Mouse (Mus musculus): ENCODE data around the gene Ucn3. TPM values are rescaled to one million over a fixed set of nuclear protein-coding genes. Genes with fewer than 3 reads are reported as not detected.
A peak's percentile ranks its signal among the peaks of the same experiment; 100 is the strongest.

The Ucn3 gene
- polyA plus RNA-seq, 1 experiment from 2014 or later: 0.51 TPM

DNA sequence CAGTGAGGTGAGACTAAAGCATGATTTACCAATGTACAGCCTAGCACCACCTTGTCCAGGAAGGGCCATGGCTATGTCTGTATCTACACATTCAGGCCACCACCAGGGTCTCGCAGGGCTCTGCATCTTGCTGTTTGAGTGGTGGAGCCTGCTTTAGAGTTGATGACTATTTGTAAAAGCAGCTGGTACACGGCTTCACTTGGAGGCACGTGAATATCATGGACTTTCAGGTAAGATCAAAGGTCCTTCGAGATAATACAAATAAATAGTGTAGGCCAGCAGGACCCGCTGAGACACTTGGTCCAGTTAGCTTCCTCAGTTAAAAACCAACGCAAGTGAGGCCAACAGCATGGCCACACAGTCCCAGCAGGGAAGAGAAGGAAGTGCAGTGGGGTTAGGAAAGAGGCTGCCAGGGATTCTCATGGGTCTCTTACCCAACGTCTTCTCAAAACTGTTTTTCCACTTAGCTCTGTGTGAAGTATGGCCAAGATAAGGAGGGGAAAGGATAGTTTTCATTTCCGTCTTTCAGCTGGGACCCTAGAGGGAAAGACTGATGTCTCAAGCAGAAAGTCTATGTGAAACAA lies 49.7 kb downstream of the Ucn3 start:
- H3K4me2 ChIP-seq (replicated peaks; ENCODE audit: low read depth): no peak overlapping the region

DNA sequence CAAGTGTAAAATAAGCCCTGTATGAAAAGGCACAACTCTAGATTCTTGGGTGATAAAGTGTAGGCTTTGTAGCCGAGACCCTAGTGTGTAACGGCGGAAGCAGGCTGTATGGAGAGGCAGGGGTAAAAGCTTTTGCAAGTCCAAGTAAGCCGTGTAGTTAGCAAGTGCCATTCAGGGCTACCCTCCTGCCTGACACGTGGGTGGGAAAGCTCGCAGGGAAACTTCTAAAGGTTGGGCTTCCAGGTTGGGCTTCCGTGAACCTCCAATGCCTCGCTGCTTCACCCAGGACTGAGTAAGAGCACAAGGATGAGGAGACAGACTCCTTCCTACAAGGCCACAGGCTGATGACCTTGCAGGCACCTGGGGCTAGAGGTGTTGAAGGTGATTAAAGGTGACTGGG lies 50.6 kb downstream of the Ucn3 start:
- no peak for TF ChIP-seq CTCF (IDR thresholded peaks at IDR 0.05; ENCODE audit: low read depth)
- Histone ChIP-seq H3K4me2 (replicated peaks; ENCODE audit: low read depth) (0 out of 2 replicates have a peak overlapping the region, but pooled peaks have one; percentile 69), H3K9ac (ENCODE audit: low read depth, low read length) (no peak overlapping the region), H3K4me1 (replicated peaks; ENCODE audit: control insufficient read depth, insufficient read depth, low read length) (peaks cover 10% of the 10 kb centered on the region; the same call in 1 of the 2 replicates), H3K36me3 (ENCODE audit: control insufficient read depth, insufficient read depth) (no peaks in the 10 kb centered on the region), H3K4me3 (ENCODE audit: low read depth, low read length) (no peak overlapping the region), H3K9me3 (ENCODE audit: control insufficient read depth) (no peaks in the 10 kb centered on the region), H3K27me3 (replicated peaks; ENCODE audit: control insufficient read depth, insufficient read depth, low read length) (no peaks in the 10 kb centered on the region), H3K27ac (ENCODE audit: low read depth, low read length) (peak overlapping the region; percentile 86)
- no peak for ATAC-seq
- WGBS: 58% methylated on average over 8 of the region's 8 CpGs

More for the DNA sequence above, 49.7 kb downstream of the Ucn3 start:
- Histone ChIP-seq H3K9me3 (ENCODE audit: control insufficient read depth) (no peaks in the 10 kb centered on the region), H3K9ac (ENCODE audit: low read depth, low read length) (no peak overlapping the region), H3K36me3 (ENCODE audit: control insufficient read depth, insufficient read depth) (no peaks in the 10 kb centered on the region), H3K4me1 (replicated peaks; ENCODE audit: control insufficient read depth, insufficient read depth, low read length) (peaks cover 10% of the 10 kb centered on the region; the same call in 1 of the 2 replicates), H3K4me3 (ENCODE audit: low read depth, low read length) (no peak overlapping the region), H3K27ac (ENCODE audit: low read depth, low read length) (peak overlapping the region; percentile 86), H3K27me3 (replicated peaks; ENCODE audit: control insufficient read depth, insufficient read depth, low read length) (no peaks in the 10 kb centered on the region)
- WGBS: 40% methylated on average over 8 of the region's 8 CpGs
- TF ChIP-seq CTCF (IDR thresholded peaks at IDR 0.05; ENCODE audit: low read depth): peak; percentile 13
- peak; percentile 29 for ATAC-seq

DNA sequence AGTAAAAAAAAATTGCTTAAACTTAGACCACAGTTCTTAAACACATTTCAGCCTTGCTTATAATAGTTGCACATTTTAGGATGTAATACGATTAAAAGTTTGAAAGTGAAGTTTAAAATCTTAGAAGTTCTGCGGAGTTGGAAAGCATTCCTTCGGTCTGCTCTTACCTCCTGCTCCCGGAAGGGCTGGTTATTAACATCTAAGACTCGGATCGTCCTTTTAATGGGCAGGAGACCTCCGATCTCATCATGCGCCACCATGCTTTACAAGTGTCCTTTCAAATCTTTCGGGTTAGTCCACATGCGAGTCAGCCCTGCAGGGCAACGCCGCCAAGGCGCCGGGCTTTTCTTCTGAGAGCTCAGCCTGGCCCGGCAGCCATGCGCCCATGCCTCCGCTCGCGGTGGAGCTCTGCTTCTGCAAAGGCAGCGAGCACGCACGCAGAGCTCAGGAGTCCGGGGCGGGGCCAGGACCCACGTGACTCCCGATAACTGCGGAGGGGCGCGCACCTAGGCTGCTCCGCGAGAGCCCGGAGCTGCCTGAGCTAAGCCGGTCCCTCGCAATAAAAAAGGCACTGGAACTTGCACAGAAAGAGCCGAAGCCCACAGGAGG lies 51.9 kb downstream of the Ucn3 start:
- TF ChIP-seq CTCF (IDR thresholded peaks at IDR 0.05; ENCODE audit: low read depth): 0 out of 2 replicates have a peak, but pooled peaks have one; percentile 14
- Histone ChIP-seq H3K27me3 (replicated peaks; ENCODE audit: control insufficient read depth, insufficient read depth, low read length) (no peaks in the 10 kb centered on the region), H3K9me3 (ENCODE audit: control insufficient read depth) (no peaks in the 10 kb centered on the region), H3K4me3 (ENCODE audit: low read depth, low read length) (peak overlapping the region; percentile 72), H3K27ac (ENCODE audit: low read depth, low read length) (peak overlapping the region; percentile 86), H3K36me3 (ENCODE audit: control insufficient read depth, insufficient read depth) (peaks cover 6% of the 10 kb centered on the region), H3K9ac (ENCODE audit: low read depth, low read length) (peak overlapping the region; percentile 79), H3K4me1 (replicated peaks; ENCODE audit: control insufficient read depth, insufficient read depth, low read length) (peaks cover 10% of the 10 kb centered on the region; the same call in 1 of the 2 replicates), H3K4me2 (replicated peaks; ENCODE audit: low read depth) (peak overlapping the region; percentile 69)
- WGBS: under 1% methylated on average over 35 of the region's 35 CpGs
- peak; percentile 91 for ATAC-seq

DNA sequence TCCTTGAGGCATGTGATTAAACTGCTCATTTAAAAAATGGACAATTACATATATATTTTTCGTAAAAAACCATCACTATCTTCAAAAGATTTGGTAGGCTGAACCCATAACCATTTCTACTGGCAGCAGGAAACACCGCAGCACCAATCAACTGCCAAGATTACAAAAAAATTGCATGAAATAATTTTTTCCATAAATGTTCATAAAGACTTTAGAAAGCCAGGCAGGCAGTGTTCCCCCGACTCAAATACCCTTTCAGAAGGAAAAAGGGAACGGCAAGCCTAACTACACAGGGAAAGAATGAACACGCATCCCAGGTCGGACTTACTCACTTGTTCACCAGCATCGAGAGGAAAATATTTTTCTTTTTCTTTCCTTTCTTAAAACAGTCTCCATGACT lies 52.5 kb downstream of the Ucn3 start:
- Histone ChIP-seq H3K4me1 (replicated peaks; ENCODE audit: control insufficient read depth, insufficient read depth, low read length) (peaks cover 10% of the 10 kb centered on the region; the same call in 1 of the 2 replicates), H3K4me3 (ENCODE audit: low read depth, low read length) (peak overlapping the region; percentile 72), H3K4me2 (replicated peaks; ENCODE audit: low read depth) (peak overlapping the region; percentile 69), H3K27me3 (replicated peaks; ENCODE audit: control insufficient read depth, insufficient read depth, low read length) (no peaks in the 10 kb centered on the region), H3K27ac (ENCODE audit: low read depth, low read length) (peak overlapping the region; percentile 86), H3K9me3 (ENCODE audit: control insufficient read depth) (no peaks in the 10 kb centered on the region), H3K9ac (ENCODE audit: low read depth, low read length) (peak overlapping the region; percentile 79), H3K36me3 (ENCODE audit: control insufficient read depth, insufficient read depth) (peaks cover 12% of the 10 kb centered on the region)
- no peak for TF ChIP-seq CTCF (IDR thresholded peaks at IDR 0.05; ENCODE audit: low read depth)
- no peak for ATAC-seq
- 8% methylated on average over 7 of the region's 7 CpGs for WGBS

DNA sequence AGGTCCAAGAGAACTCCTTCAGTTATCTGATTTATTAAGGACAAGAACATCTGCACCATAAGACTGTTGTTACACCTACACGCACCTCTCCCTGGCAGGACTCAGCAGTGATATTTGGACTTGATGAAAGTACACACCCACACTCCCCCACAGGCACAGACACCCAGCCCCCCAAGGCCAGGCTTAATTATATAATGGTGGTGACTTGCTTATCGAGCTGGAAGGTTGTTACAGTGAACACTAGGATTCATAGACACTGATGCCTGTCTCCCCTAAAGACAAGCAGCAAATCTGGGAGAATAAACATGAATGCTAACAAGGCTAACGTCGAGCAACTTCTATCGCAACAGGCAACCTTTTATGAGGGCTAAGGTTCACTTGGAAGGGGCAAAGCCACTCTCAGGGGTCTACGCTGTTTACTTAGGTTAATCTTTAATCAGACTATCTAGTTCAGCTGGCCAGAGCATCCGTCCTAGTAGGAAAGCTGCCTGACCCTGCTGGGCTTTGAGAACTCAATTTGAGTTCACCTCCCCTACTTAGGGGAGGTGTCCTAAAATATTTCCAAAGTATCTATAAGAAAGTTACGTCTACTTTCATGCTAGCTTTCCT lies 53.6 kb downstream of the Ucn3 start:
- H3K36me3 ChIP-seq (ENCODE audit: control insufficient read depth, insufficient read depth): peaks cover 22% of the 10 kb centered on the region
- H3K27me3 ChIP-seq (replicated peaks; ENCODE audit: control insufficient read depth, insufficient read depth, low read length): no peaks in the 10 kb centered on the region
- H3K4me2 ChIP-seq (replicated peaks; ENCODE audit: low read depth): peak overlapping the region; percentile 69
- peaks cover 10% of the 10 kb centered on the region; the same call in 1 of the 2 replicates for H3K4me1 ChIP-seq (replicated peaks; ENCODE audit: control insufficient read depth, insufficient read depth, low read length)
- peak overlapping the region; percentile 86 for H3K27ac ChIP-seq (ENCODE audit: low read depth, low read length)
- H3K4me3 ChIP-seq (ENCODE audit: low read depth, low read length): peak overlapping the region; percentile 72
- H3K9ac ChIP-seq (ENCODE audit: low read depth, low read length): peak overlapping the region; percentile 79; the same call in 1 of the 2 replicates
- TF ChIP-seq CTCF (IDR thresholded peaks at IDR 0.05; ENCODE audit: low read depth): no peak
- 24% methylated on average over 8 of the region's 8 CpGs for WGBS
- peak; percentile 62 for ATAC-seq
- no peaks in the 10 kb centered on the region for H3K9me3 ChIP-seq (ENCODE audit: control insufficient read depth)

Small RNAs within 50 kb of the gene (microRNA-seq; reads per million reads assigned to microRNA genes)
- not detected for gene Gm22460

Other genes with a start within 250 kb of the Ucn3 start
- not detected in 2 replicates for gene Calml3, start 141.0 kb downstream of the Ucn3 start, polyA plus RNA-seq (2015; fragmentation: Nextera tagmentation; extraction: Ambion mirVana)
- gene Calm4, start 107.6 kb downstream of the Ucn3 start, polyA plus RNA-seq (2015; fragmentation: Nextera tagmentation; extraction: Ambion mirVana): not detected in 2 replicates
- gene Calm5, start 91.2 kb downstream of the Ucn3 start, polyA plus RNA-seq (2015; fragmentation: Nextera tagmentation; extraction: Ambion mirVana): not detected in 2 replicates
- gene Net1, start 27.1 kb downstream of the Ucn3 start, polyA plus RNA-seq (2015; fragmentation: Nextera tagmentation; extraction: Ambion mirVana): 106 and 109 TPM in 2 replicates
- gene Tubal3, start 27.1 kb downstream of the Ucn3 start, polyA plus RNA-seq (2015; fragmentation: Nextera tagmentation; extraction: Ambion mirVana): 44.1 and 58.4 TPM in 2 replicates
- 8.5 and 11.0 TPM in 2 replicates for gene Akr1c14, start 103.7 kb upstream of the Ucn3 start, polyA plus RNA-seq (2015; fragmentation: Nextera tagmentation; extraction: Ambion mirVana)
- gene Akr1c18, start 205.3 kb upstream of the Ucn3 start, polyA plus RNA-seq (2015; fragmentation: Nextera tagmentation; extraction: Ambion mirVana): 0.18 and 0.38 TPM in 2 replicates
- gene Akr1c13, start 245.8 kb upstream of the Ucn3 start, polyA plus RNA-seq (2015; fragmentation: Nextera tagmentation; extraction: Ambion mirVana): 458 and 493 TPM in 2 replicates